Mouse (Mus musculus): ENCODE results near the gene Gimap1.

Gimap1 gene

DNA sequence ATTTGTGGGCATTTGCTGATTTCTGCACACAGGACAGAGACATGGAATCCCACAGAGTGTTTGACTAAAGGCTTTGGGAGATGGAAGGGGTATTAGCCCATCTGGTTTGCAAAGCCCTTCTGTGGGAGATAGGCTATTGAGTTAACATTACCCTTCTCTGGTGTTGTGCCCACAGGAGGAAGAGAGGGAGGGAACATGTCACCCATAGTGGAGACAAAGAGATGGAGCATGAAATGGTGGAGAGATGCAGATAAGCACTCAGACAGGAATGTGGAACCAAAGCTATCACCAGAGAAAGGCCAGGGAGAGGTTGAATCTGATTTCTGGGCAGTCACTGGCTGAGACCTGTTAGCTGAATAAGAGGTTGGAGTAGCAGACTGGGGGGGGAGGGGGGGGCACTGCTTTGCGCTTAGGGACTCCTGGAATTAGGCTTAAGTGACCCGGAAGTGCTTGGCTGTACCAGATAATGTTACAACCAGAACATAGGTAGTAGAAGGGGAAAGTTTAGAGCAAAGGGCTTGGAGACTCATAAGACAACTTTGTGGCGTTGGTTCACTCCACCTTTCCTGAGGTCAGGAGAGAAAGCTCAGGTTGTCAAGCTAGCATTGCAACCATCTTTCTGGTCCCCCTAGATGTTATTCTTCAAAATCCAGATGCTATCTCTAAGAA lies 1.8 kb downstream of the Gimap1 start:
- DNase-seq, result no peak

DNA sequence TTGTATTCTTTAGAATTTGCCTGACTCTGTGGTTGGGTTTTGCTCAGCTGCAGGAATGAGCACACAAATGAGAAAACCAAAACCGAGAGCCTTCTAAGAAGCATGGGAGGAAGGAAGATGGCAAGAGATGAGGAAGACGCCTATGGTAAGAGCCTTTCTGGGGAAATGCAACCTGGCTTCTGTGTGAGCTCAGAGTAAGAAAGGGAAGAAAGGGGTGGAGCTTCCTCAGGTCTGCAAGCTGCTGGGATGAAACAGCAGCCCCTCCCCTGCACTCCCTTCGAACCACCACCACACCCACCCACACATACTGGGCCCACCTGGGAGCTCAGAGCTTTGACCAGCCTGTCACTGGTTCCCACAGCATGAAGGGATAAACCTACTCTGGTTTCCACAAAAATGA lies 2.4 kb downstream of the Gimap1 start:
- peak; percentile 57 for DNase-seq

DNA sequence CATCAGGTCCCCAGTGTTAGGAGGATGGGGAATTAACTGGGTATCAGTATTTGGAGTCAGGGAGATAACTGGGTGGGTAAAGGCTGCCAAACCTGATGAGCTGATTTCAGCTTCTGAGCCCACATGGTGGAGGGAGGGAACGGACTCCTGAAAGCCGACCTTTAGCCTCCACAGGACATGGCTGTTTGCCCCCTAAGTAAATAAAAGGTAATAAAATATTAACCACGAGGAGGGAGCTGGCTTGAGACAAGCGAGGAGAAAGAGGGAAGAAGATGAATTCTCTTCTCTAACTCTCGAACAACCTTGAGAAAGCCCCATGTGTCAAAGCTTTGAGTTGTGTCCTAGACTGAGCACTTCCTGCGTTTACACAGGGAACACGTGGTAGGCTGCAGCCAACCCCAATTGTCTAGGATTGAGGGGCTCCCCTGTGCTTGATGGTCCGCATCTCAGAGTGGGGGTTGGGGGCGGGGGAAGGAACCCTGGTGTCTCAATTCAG lies 2.9 kb downstream of the Gimap1 start:
- DNase-seq, result peak; percentile 52

GRCm38 (mm10) chr6:48742422-48743351 lies 3.8 kb downstream of the Gimap1 start:
- DNase-seq, result peak; percentile 37

DNA sequence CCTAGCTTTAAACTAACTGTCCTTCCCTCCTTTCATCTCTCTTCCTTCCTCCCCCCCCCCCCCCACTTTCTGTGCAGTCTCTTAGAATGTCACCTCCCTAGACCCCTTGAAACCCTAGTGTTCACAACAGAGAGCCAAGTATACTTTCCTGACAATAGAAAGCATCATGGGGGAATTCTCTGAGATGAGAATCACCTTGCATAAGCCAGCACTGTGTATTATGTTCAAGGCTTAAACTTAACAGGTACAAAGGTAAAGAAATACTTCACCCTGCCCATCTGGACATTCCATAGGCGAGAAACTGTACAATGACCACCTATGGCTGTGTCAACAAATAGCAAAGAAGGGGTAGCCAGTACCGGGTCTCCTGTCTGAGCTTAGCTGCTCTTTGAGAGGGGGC lies 6.6 kb downstream of the Gimap1 start:
- no peak for DNase-seq

DNA sequence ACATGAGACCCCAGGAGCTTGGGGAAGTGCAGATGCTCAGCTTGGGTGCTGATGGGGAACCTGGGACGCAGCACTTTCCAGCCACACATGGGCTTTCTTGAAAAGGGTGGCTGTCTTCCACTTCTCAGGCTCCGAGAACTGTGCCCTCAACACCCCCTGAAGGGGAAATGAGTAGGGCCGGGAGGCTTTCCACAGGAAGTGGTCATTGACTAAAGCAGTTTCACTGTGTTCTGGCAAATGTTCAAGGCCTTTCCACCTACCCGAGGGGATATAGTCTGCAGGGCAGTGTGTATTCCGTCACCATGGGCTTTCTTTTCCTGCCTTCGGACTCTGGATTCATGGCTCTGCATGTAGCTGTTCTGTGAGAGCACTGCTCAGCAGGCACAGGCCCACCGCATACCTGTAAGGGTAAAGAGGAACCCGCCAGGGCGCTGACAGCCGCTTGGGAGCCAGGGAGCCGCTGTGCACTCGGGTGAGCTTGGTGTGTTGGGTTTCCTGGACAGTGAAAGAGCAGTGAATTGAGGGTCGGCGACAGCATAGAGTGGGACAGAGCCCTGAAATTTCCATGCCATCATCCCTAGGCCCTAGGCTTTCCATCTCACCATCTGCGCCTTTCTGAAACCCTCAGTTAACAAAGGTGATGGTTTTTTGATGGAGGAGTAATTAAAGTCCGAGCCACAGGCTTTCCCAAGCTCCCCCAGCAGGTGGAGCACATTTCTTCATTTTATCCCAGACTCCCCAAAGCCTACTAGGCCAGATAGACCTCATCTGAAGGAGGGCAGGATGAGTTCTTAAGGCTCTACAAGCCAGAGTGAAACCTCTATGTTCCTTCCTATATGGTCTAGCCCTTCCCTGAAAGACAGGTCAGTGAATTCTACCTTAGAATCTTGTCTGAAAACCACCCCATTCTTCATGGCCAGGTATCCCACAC lies 7.4 kb downstream of the Gimap1 start, which contains the start of gene Gimap5:
Gene Gimap5, plus strand, starts transcription at position 239 of the 931 bp plus-strand sequence.
- peak; percentile 74 for DNase-seq

DNA sequence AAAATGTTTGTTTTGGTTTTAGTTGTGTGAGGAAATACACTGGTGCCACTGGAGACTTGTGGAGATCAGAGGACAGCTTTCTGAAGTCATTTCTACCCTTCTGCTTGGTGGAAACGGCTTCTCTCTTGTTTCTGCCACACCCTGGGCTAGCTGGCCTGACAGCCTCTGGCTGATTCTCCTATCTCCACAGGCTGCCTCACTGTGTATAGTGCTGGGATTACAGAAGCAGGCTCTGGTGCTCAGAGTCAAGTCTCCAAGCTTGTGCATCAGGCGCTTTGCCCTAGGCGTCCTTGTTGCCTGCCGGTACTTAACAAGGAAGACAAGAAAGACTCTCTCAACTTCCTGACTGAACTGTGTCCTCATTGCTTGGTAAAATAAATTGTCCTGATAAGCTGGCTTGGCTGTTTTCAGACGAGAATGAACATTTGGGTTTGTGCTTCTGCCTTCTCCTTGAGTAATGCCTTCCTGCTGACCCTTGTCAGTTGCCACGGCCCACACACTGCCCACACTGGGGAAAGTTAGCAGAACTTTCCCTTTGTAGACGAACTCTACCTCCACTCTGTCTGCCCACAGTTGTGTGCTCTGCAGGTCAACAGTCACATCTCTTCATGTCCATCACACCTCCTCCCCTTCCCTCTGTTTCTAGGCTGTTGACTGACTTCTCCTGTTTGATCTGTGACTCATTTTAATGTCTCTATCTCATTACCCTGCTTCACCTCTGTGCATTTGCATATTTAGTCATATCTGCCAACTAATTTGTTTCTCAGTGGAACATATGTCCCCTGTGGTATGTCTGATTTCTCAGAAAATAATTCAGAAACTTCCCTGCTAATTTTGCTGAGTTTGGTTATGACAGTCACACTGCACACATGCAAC lies 8.5 kb downstream of the Gimap1 start:
- DNase-seq, result peak; percentile 44

- DNase-seq, result no peak
These were observed 24.9 kb downstream of the Gimap1 start for GRCm38 (mm10) chr6:48763567-48764270.

- DNase-seq, result no peak
These were observed 25.6 kb downstream of the Gimap1 start for GRCm38 (mm10) chr6:48764496-48764895.

DNA sequence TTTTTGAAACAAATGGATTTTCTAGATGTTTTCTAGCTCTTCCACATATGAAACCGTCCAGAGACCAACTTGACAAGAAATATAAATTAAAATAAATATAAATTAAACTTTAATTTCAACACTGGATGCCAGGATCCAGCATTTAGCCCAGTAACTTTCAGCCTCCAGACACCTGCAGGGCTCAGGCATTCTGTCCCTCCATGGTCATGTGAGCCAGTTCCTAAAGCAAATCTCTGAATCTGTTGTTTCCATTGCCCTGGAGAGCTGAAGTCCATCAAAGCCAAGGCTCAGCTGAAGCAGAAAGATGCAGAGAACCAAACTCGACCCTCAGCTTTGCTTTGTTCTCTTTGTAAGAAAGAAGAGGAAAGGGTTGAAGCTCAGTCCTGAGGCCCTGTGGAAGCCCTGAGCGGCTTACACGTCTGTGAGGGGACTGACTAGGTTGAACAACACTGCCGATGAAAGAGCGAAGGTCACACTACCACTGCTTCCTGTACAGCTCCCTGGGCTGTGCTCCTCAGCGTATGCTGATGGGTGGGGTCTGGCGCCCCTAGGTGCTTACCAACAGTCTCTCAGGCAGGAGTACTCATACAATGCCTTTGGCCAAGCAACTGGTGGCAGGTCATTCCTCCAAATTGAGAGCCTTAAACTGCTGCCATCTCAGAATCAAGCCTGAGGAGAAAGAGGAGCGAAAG lies 29.5 kb downstream of the Gimap1 start:
- peak; percentile 75 for DNase-seq

DNA sequence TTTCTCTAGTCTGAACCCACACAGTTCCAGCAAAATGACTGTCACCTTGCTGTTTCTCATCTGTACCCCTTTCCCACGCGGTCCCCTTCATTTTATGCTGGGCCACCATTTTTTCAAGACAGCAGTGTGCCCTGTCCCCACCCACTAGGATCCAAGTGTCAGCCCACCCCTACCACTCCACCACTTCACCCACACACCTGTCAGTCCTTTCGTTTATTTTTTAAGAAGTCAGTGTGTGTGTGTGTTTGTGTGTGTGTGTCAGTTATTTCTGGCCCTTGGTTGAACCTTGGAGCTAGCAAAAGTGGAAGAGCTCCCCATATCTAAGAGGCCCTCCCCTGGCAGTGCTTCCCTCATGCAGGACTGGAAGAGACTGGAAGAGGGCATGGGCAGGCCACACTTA lies 30.1 kb downstream of the Gimap1 start:
- DNase-seq, result no peak

- peak; percentile 21 for DNase-seq
These were observed 31.8 kb downstream of the Gimap1 start, which contains the start of gene Gimap3 for GRCm38 (mm10) chr6:48770696-48771095. Gimap3 (minus strand) TSS chr6:48770851.

DNA sequence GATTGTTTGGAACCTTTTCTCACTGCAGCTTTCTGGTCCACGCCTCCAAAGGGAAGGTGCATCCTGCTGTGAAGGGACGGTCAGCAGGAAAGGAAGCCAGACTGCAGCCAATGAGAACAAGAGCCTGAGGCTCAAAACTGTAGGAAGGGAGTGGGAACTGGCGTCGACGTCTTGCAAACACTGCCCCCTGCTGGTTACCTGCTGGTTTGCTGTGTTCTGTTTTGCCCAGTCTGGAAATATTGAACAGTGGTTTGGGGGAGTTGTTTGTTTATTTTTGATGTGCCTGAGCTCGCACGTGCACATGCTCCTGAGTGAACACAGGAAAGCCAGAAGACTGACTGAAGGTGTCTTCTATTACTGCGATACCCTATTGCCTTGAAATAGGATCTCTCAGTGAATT lies 33.2 kb downstream of the Gimap1 start:
- peak; percentile 94 for DNase-seq

DNA sequence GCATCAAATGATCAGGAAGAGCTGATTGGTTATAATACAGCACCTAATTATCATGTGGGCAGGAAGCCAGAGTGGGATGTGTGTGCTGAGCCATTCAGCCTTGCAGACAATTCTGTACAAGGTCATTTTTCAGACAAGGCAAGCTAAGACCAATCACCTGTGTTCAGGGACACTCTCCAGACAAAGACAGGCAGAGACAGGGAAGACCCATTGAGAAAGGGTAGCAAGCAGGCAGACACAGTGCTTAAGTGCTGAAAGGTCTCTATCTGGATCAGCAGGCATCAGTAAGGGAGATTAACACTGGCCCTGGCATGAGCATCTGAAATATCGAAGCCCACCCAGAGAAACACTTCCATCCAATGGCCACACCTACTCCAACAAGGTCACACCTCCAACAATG lies 45.6 kb downstream of the Gimap1 start:
- DNase-seq, result no peak

DNA sequence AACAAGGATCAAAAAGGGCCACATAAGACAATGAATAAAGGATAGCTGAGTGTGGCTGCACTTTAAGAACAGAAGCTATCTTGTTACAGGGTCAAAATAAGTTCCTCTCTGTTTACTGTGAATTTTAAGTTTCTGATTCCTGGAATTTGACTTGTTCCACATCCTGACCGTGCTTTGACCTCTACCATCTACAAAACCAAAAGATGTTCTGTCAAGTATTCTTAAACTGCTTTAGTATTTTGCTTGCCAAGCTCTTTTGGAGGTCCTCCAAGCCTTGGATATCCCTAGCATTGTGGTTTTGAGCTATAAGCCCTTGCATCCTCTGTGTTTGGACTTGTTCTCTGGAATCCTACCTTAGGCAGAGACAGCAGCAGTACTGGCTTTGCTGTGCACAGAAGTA lies 46.3 kb downstream of the Gimap1 start:
- DNase-seq, result no peak

GRCm38 (mm10) chr6:48785601-48786000 lies 46.7 kb downstream of the Gimap1 start:
- DNase-seq, result no peak

- DNase-seq, result no peak
These were observed 49.0 kb downstream of the Gimap1 start for GRCm38 (mm10) chr6:48787867-48788266.

All from thymus, postnatal 4 days (tissue).